28 mouse cellular contexts compared by ENCODE assay signal in the genomic region with DNA sequence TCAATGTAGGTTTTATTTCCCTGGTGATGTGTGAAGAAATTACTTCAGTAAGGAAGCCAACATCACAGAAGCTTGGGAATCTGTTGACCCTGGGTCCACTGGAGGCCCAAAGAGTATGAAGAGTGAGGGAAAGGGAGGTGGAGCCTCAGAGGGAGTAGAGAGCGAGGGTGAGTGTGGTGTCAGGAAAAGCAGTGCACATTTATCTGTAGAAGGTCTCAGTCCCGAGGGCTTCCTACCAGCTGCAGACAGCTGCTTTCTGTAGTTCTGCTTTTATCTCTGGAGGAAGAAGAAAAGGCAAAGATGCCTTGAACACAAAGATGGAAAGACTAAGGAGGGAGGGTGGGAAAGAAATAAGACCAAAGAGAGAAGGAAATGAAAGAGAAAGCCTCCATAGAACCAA.
DNase-seq lines count a peak whose midpoint lies in the region; ATAC-seq and TF ChIP-seq lines count a peak whose summit lies in the region.
"Had no signal": no experiment of that assay in that cellular context is flagged by ENCODE, and none has a peak within 500 bp of the region (broad histone marks: within the 10 kb centered on the region; RNA-seq: fewer than 3 reads in every experiment).

No protein-coding gene starts in this region.

- H3K79me2 ChIP-seq in liver, adult 2 months (ENCODE audit: control insufficient read depth, insufficient read depth, low read length) = no peaks in the 10 kb centered on the region

- TF ChIP-seq CTCF in kidney, postnatal 0 days (IDR thresholded peaks at IDR 0.05; ENCODE audit: low read depth) = no peak
- TF ChIP-seq CTCF in liver, adult 2 months (IDR thresholded peaks at IDR 0.05; ENCODE audit: low read depth, low read length) = no peak

- no peak overlapping the region for H3K4me3 ChIP-seq in heart, embryonic 10.5 days
- H3K4me3 ChIP-seq in kidney, postnatal 0 days (replicated peaks; ENCODE audit: low read depth, low read length) = no peak overlapping the region
- no peak overlapping the region for H3K4me3 ChIP-seq in liver, adult 2 months (ENCODE audit: insufficient read depth, low read depth, low read length)
- H3K4me3 ChIP-seq: forebrain, embryonic 10.5 days; hindbrain, embryonic 10.5 days; layer of hippocampus, adult 2 months; limb, embryonic 12.5 days; liver, embryonic 13.5 days; neural tube, embryonic 15.5 days had no signal

- no peak for ATAC-seq in kidney, postnatal 0 days (replicated peaks; ENCODE audit: low FRiP score, low read depth)
- ATAC-seq: activated CD4-positive, CD25-positive, alpha-beta regulatory T cell, adult 4 months; forebrain, embryonic 16.5 days; hindbrain, embryonic 16.5 days; intestine, postnatal 0 days had no signal

- no peak overlapping the region for H3K27ac ChIP-seq in heart, embryonic 10.5 days
- no peak overlapping the region for H3K27ac ChIP-seq in kidney, postnatal 0 days
- no peak overlapping the region for H3K27ac ChIP-seq in liver, adult 2 months (replicated peaks; ENCODE audit: insufficient read depth, low read depth, low read length)
- H3K27ac ChIP-seq: forebrain, embryonic 10.5 days; hindbrain, embryonic 10.5 days; layer of hippocampus, adult 2 months; limb, embryonic 12.5 days; liver, embryonic 13.5 days; macrophage; neural tube, embryonic 15.5 days had no signal

- H3K36me3 ChIP-seq in heart, embryonic 10.5 days = no peaks in the 10 kb centered on the region
- no peaks in the 10 kb centered on the region for H3K36me3 ChIP-seq in kidney, postnatal 0 days (ENCODE audit: insufficient read depth, low read length)
- H3K36me3 ChIP-seq in liver, adult 2 months (ENCODE audit: control insufficient read depth, insufficient read depth, low read length) = no peaks in the 10 kb centered on the region
- H3K36me3 ChIP-seq: forebrain, embryonic 10.5 days; hindbrain, embryonic 10.5 days; limb, embryonic 12.5 days; liver, embryonic 13.5 days; neural tube, embryonic 15.5 days had no signal

- peak; percentile 96 for DNase-seq in heart, adult 11 months
- no peak for DNase-seq in heart, embryonic 10.5 days (ENCODE audit: low spot score)
- DNase-seq in kidney, postnatal 0 days (ENCODE audit: low spot score) = peak; percentile 22
- DNase-seq in kidney, adult 9 months = no peak
- peak; percentile 1 for DNase-seq in liver, adult 2 months (ENCODE audit: extremely low read depth, low read depth, low spot score)
- DNase-seq in liver = no peak
- peak; percentile 53 to 55 for DNase-seq in heart, adult 9 months (ENCODE audit: low spot score in 2 of 2)
- DNase-seq in cerebellum, postnatal 25 days = no peak
- DNase-seq: adrenal gland, adult 8-10 months; cerebellum, adult 11-12 months; cerebellum, postnatal 10 days; gastrocnemius, postnatal 10 days; liver, embryonic 13.5 days; right cerebral cortex, adult 18-20 months; right cerebral cortex, postnatal 4 days; thymus, adult 18-20 months; thymus, postnatal 36 days had no signal

- WGBS in heart, embryonic 10.5 days = 31% methylated on average over 2 of the region's 2 CpGs
- WGBS in kidney, postnatal 0 days = 55% methylated on average over 2 of the region's 2 CpGs
- 73% methylated on average over 2 of the region's 2 CpGs for WGBS in liver, adult 2 months

- no peak overlapping the region for H3K9ac ChIP-seq in kidney, postnatal 0 days (ENCODE audit: low read depth, low read length)
- no peak overlapping the region for H3K9ac ChIP-seq in liver, adult 2 months (ENCODE audit: low read depth, low read length)
- H3K9ac ChIP-seq: limb, embryonic 12.5 days; liver, embryonic 13.5 days; neural tube, embryonic 15.5 days had no signal

- H3K9me3 ChIP-seq in heart, embryonic 10.5 days = 0 out of 2 replicates have a peak, but pooled peaks cover 3% of the 10 kb centered on the region
- no peaks in the 10 kb centered on the region for H3K9me3 ChIP-seq in kidney, postnatal 0 days (replicated peaks; ENCODE audit: low read length)
- H3K9me3 ChIP-seq: forebrain, embryonic 10.5 days; hindbrain, embryonic 10.5 days; liver, embryonic 13.5 days; neural tube, embryonic 15.5 days had no signal

- H3K27me3 ChIP-seq in heart, embryonic 10.5 days (ENCODE audit: insufficient read depth, poor library complexity, severe bottlenecking) = no peaks in the 10 kb centered on the region
- no peaks in the 10 kb centered on the region for H3K27me3 ChIP-seq in kidney, postnatal 0 days (ENCODE audit: insufficient read depth, low read length)
- H3K27me3 ChIP-seq in liver, adult 2 months (ENCODE audit: control insufficient read depth, insufficient read depth, low read length) = no peaks in the 10 kb centered on the region
- H3K27me3 ChIP-seq: limb, embryonic 12.5 days; liver, embryonic 13.5 days; neural tube, embryonic 15.5 days had no signal

- no peak for TF ChIP-seq POLR2A in liver, adult 2 months (IDR thresholded peaks at IDR 0.05; ENCODE audit: extremely low read depth, insufficient read depth, low read length)

- H3K4me2 ChIP-seq in kidney, postnatal 0 days (ENCODE audit: low read length) = no peak overlapping the region
- H3K4me2 ChIP-seq: limb, embryonic 12.5 days; liver, embryonic 13.5 days; midbrain, embryonic 11.5 days; neural tube, embryonic 15.5 days had no signal

- H3K4me1 ChIP-seq in heart, embryonic 10.5 days = no peaks in the 10 kb centered on the region
- H3K4me1 ChIP-seq in kidney, postnatal 0 days (replicated peaks; ENCODE audit: insufficient read depth, low read length) = no peaks in the 10 kb centered on the region
- H3K4me1 ChIP-seq in liver, adult 2 months (ENCODE audit: control insufficient read depth, insufficient read depth, low read length) = no peaks in the 10 kb centered on the region
- H3K4me1 ChIP-seq: forebrain, embryonic 10.5 days; hindbrain, embryonic 10.5 days; limb, embryonic 12.5 days; liver, embryonic 13.5 days; neural tube, embryonic 15.5 days had no signal

Comparison
In these comparisons a context has a peak if more than half of its experiments do, and no peak if none do; other contexts are left out.
1. DNase-seq: peak in heart, adult 11 months (single experiment), kidney, postnatal 0 days (single experiment), liver, adult 2 months (single experiment) and heart, adult 9 months (2 of 2); none in heart, embryonic 10.5 days (single experiment), kidney, adult 9 months (single experiment), liver (single experiment) and cerebellum, postnatal 25 days (0 of 2).